Mouse (Mus musculus) mouse embryonic stem cell (cell line): ENCODE data around the gene Akirin2.

Experiments used
- in situ Hi-C, 2 experiments: fragments of 300-500 bp; cut with MboI; formaldehyde crosslinking; loops; 1 replicate in 1 of 2; 3 replicates in 1 of 2; pipeline ENCODE4 v1.14.3; 2019 to 2020; ENCODE audit warnings: low sequenced_read_pairs in 2 of 2, low pct_unique_long_range_greater_than_20kb in 1 of 2, mixed read lengths in 1 of 2; ENCODE audit not compliant: unreplicated experiment in 1 of 2

The Akirin2 gene

GRCm38 (mm10) chr4:34579215-34579614 lies 28.5 kb downstream of the Akirin2 start:
- in situ Hi-C loops = loop anchor here in 1 of 2 experiments (25.0 kb wide), 1 partner anchor 333 kb away; no protein-coding TSS in a partner anchor

GRCm38 (mm10) chr4:34581489-34581888 lies 30.8 kb downstream of the Akirin2 start:
- in situ Hi-C loops = loop anchor here in 1 of 2 experiments (25.0 kb wide), 1 partner anchor 331 kb away; no protein-coding TSS in a partner anchor

GRCm38 (mm10) chr4:34581990-34582389 lies 31.3 kb downstream of the Akirin2 start:
- in situ Hi-C loops = loop anchor here in 1 of 2 experiments (25.0 kb wide), 1 partner anchor 330 kb away; no protein-coding TSS in a partner anchor

GRCm38 (mm10) chr4:34582476-34582875 lies 31.7 kb downstream of the Akirin2 start:
- in situ Hi-C loops = loop anchor here in 1 of 2 experiments (25.0 kb wide), 1 partner anchor 330 kb away; no protein-coding TSS in a partner anchor

- in situ Hi-C loops = loop anchor here in 1 of 2 experiments (25.0 kb wide), 1 partner anchor 329 kb away; no protein-coding TSS in a partner anchor
Measured at GRCm38 (mm10) chr4:34583427-34583826, 32.7 kb downstream of the Akirin2 start.

GRCm38 (mm10) chr4:34584871-34585607 lies 34.3 kb downstream of the Akirin2 start:
- in situ Hi-C loops = loop anchor here in 1 of 2 experiments (25.0 kb wide), 1 partner anchor 327 kb away; no protein-coding TSS in a partner anchor

- in situ Hi-C loops = no loop called here
Measured at GRCm38 (mm10) chr4:34603123-34603522, 52.4 kb downstream of the Akirin2 start.

GRCm38 (mm10) chr4:34606658-34607057 lies 55.9 kb downstream of the Akirin2 start:
- in situ Hi-C loops = no loop called here

- in situ Hi-C loops = no loop called here
Measured at GRCm38 (mm10) chr4:34613571-34614145, 62.9 kb downstream of the Akirin2 start.

GRCm38 (mm10) chr4:34614630-34615094 lies 63.9 kb downstream of the Akirin2 start, which contains the start of the genes Orc3 and Rars2:
Gene Orc3, minus strand, starts transcription at chr4:34614944.
Gene Rars2, plus strand, starts transcription at chr4:34614957.
- in situ Hi-C loops = no loop called here

GRCm38 (mm10) chr4:34615303-34615702 lies 64.6 kb downstream of the Akirin2 start:
- in situ Hi-C loops = no loop called here

GRCm38 (mm10) chr4:34616146-34616545 lies 65.4 kb downstream of the Akirin2 start:
- in situ Hi-C loops = no loop called here
